Mouse (Mus musculus): ENCODE measurements around the gene Pla2g4e. TPM values are rescaled to one million over a fixed set of nuclear protein-coding genes. Genes with fewer than 3 reads are reported as not detected.

Pla2g4e gene
- 1 to 10 TPM in 2 of 4 experiments, under 1 TPM in 2; 0.35 to 1.3 (median 0.99) TPM for total RNA-seq (2022)

DNA sequence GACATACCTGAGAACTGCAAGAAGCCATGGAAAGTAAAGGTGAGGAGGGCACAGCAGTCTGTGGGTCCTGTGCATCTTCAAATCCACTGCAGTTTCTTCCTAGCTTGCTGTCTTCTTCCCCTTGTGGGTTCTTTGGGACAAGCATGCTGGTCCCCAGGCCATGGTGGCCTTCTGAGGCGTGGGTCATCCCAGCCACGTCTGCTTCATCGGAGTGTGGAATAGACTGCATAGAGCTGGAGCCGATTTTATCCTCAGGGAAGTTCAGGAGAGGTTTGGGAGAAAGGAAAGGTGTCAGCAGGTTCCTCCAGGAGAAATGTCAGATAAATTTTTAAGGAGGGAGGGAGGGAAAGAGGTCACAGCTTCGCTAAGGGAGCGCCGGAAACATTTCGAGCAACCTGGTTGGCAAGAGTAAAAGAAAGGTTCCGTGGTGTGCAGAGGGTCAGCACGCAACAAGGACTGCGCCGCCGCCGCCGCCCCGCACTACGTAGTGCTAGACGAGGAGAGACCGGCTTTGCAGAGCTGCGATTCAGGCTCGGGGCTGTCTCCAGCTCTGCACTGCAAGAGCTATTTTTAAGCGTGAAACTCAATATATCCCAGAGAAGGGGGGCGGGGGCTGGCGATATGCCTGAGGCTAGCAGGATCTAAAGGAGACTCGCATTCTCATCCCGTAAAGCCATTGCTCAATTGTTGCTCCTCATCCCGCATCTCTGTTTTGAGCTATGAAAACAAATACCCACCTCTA, at the start of gene Pla2g4e:
Gene Pla2g4e (minus strand): TSS at position 657 of the 742 bp plus-strand sequence.
- DNase-seq, result no peak

GRCm38 (mm10) chr2:120291471-120292078, 46.4 kb upstream of the Pla2g4e start:
- peak; percentile 66 for DNase-seq

GRCm38 (mm10) chr2:120288995-120289394, 43.9 kb upstream of the Pla2g4e start, which contains the start of gene Pla2g4d:
TSS of gene Pla2g4d (minus strand) at chr2:120289197.
- DNase-seq, result no peak

DNA sequence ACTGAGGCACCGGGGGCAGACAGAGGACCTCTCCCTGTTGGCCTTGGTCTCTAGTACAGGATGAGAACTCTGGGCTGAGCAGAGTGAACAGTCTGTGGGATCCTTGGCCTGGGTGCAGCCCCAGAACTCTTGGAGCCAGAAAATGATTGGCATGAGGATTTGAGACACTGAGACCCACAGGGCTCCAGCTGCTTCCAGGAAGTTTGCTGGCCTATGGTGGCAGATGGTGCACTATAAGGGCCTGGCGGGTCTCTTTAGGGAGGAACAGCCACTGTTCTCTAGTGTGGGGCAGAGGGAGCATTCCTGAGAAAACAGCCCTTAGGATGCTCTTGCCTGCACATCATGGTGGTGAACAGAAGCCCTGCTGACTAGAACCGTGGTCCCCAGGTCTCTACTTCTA, 43.3 kb upstream of the Pla2g4e start:
- no peak for DNase-seq

DNA sequence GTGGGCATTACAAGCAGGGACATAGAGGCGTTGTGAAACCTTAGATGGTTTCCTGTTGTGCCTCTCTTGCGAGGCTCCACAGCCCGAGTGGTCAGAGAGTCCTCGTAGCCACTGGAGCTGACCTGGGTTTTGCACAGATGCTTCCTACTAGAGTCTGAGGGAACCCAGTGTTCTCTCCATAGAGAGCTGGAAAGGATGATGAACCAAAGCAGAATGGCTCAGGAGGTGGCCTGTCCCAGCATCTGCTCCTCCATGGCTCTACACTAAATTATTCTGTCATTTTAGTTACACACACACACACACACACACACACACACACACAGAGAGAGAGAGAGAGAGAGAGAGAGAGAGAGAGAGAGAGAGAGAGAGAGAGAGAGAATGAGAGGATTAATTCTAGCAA, 40.5 kb upstream of the Pla2g4e start:
- DNase-seq, result no peak

GRCm38 (mm10) chr2:120284705-120285104, 39.6 kb upstream of the Pla2g4e start:
- DNase-seq, result no peak

GRCm38 (mm10) chr2:120284094-120284493, 39.0 kb upstream of the Pla2g4e start:
- DNase-seq, result peak; percentile 67

DNA sequence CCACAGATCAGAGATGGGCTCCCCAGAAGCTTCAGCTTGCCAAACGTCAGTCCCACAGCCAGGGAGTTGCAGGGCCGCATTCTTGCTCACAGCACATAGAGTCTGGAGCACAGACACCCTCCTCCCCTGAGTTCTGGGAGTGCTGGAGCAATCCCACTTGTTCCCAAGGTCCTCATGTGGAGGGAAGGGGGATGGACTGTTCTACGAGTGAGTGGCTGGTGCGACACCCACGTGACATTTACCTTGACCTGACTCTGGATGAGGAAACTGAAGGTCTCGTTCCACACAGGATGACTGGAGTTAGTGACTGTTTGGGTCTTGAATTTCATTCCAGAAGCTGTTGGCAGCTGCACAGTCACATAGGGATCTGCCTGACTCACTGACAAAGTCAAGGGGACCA, 38.4 kb upstream of the Pla2g4e start:
- peak; percentile 85 for DNase-seq

DNA sequence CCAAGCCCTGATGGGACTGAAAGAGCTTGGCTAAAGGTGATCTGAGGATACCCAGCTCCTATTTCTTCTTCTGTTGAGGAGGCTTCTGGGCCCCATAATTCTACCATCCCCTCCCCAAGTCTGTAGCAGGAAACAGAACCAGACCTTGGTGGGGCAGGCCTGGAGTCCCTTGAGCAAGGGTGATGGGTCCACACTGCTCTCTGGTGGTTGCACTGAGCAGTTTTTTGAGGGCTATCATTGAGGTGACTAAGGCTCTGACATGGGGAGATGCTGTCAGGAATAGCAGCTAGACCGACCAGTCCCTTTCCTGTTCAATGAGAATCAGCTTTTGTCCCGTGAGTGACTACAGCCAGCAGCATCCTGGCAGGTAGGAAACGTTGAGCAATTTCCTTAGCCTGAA, 36.1 kb upstream of the Pla2g4e start:
- DNase-seq, result no peak

- DNase-seq, result no peak
Measured at GRCm38 (mm10) chr2:120279961-120280360, 34.8 kb upstream of the Pla2g4e start.

- no peak for DNase-seq
Measured at GRCm38 (mm10) chr2:120276951-120277350, 31.8 kb upstream of the Pla2g4e start.

GRCm38 (mm10) chr2:120268635-120269034, 23.5 kb upstream of the Pla2g4e start:
- DNase-seq, result no peak

DNA sequence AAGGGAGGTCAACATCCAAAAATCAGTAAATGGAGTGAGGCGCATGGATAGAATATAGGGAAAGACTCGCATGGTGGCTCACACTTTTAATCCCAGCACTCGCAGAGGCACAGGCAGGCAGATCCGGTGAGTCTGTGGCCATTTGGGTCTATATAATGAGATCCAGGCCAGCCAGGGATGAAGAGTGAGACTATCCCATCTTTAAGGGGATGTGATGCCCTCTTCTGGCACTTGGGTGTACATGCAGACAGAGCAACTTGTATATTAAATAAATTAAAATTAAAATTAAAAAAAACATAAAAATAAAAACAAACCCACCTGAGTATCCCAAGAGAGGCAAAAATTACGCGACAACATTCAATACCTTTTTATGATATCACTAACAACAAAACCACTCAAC, 20.4 kb upstream of the Pla2g4e start:
- DNase-seq, result no peak

DNA sequence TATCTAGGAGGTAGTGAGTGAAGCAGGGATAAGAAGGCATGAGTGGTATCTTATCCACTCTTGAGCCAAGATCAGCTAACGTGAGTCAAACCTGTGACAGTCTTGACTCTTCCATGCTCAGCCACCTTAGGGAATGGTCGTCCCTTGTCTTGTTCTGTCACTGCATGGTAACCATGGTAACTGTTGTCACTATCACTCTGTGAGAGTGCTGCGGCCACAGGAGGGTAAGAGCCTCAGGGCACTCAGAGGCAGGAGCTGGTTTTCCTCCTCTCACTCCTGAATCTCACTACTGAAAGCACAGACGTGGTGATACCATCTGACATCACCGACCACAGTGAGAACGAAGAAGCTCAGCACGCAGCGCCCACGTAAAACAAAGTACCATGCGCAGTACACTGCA, 19.7 kb upstream of the Pla2g4e start:
- DNase-seq, result no peak

DNA sequence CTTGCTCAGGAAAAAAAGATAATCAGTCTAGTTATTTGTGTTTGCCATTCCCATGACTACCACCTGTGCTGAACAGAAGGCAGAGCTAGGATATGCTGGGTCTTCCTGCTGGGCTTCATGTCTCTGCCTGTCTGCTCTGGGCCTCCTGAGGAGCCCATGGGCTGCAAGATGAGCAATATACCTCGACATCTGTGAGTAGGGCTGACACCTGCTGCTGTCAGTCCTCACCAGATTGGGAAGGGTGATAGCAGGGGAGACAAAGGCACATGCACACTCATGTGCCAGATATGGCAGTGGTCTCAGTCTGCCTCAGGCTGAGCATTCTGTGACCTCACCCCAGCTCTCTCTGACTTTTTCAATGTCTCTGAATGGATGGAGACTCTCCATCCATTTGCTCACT, 17.7 kb upstream of the Pla2g4e start:
- no peak for DNase-seq

DNA sequence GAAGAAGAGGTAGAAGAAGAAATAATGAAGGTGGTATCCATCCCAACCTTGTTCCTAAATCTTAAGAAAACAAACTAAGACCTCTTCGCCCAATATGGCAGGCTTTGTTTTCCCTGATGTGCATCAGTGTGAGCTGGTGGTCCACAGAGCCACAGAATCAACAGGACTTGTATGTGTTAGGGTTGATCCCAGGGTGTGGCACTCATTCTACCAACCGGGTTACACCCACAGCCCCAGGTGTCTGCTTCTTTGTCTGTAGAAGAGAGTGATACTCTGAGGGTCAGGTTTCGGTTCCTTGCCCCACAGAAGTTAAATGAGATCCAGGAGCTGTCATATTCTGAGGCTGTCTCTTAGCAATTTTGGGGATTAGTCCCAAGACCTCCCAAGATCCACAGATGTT, 16.2 kb upstream of the Pla2g4e start:
- DNase-seq, result no peak

GRCm38 (mm10) chr2:120256259-120256658, 11.1 kb upstream of the Pla2g4e start:
- no peak for DNase-seq

DNA sequence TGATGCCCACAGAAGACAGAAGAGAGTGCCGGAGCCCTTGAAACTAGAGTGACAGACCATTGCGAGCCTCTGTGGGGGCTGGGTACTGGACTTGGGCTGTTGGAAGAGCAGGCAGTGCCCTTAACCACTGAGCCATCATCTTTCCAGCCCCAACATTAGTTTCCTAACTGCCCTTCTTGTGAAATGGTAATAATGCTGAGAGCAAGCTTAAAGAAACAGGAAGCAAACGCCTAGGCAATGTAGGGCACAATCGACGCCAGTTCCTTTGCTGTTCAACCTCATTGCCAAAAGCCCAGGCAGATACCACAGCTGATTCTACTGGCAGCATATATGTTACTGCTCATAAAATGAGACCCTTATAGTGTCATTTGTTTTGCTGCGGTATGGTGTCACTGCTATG, 7.5 kb upstream of the Pla2g4e start:
- no peak for DNase-seq

- no peak for DNase-seq
Measured at GRCm38 (mm10) chr2:120245421-120246016, 384 bp upstream of the Pla2g4e start.

- no peak for DNase-seq
Measured at GRCm38 (mm10) chr2:120243995-120244394, 1.1 kb downstream of the Pla2g4e start.

DNA sequence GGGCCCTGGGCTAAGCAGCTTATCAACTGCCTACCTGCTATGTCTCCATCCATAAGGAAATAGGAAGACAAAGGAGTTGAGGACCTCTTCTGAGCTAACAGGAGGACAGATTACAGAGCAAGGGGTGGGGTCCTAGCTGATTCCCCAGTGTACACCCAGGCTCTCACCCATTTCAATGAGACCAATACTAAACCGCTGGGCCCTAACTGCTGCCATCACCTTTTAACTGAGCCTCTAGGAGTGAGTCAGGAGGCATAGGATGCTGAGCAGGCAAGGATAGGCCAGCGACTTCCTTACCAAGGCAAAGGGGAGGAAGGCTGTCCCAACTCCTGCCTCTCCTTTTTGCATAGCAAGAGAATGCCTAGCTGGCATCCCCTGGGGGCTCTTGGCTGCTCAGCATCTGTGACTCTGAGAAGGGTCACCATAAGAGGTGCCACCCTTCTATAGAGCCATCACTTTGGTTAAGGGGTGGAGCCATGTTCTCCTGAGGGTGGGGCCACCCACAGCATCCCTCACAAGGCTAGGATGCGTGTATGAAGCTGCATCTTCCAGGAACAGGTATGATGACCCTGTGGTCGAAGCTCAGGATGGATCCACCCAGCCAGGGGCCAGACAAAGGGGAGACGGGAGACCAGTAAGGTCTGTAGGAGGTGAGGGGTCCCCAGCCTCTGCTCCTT, 2.2 kb downstream of the Pla2g4e start:
- DNase-seq, result no peak

DNA sequence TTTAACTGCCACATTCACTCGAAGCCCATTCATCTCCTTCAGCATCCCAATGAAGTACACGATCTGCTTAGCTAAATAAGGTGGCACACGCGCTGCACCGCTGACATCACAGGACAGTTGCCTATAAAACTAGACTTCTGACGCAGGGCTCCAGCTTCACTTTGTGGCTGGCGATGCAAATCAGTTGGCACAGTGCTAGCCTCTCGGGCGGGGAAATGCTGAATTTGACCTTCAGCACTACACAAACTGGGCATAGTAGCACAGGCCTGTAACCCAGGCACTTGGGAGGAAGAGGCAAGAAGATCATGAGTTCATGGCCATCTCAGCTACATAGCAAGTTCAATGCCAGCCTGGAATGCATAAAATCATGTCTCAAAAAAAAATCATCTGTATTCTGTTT, 6.4 kb downstream of the Pla2g4e start:
- DNase-seq, result peak; percentile 15

DNA sequence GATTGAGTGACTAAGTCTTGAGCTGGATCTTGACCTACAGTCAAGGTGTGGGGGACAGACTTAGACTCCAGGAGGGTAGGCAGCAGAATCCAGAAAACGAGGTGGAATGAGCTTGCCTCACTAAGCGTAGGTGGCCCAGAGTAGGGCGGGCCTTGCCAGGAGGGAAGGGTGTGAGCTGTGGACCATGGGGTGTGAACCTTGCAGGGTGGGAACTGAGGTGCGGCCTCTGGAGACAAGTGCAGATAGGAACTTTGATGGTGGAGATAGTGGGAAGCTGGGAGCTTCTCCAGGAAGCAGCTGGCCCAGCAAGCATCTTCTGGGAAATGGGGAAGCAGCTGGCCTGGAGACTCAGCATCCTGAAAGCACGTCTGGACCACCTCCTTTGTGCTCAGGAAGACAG, 7.4 kb downstream of the Pla2g4e start:
- no peak for DNase-seq
